Mouse (Mus musculus): ENCODE results near the gene Pkd1.

The Pkd1 gene

DNA sequence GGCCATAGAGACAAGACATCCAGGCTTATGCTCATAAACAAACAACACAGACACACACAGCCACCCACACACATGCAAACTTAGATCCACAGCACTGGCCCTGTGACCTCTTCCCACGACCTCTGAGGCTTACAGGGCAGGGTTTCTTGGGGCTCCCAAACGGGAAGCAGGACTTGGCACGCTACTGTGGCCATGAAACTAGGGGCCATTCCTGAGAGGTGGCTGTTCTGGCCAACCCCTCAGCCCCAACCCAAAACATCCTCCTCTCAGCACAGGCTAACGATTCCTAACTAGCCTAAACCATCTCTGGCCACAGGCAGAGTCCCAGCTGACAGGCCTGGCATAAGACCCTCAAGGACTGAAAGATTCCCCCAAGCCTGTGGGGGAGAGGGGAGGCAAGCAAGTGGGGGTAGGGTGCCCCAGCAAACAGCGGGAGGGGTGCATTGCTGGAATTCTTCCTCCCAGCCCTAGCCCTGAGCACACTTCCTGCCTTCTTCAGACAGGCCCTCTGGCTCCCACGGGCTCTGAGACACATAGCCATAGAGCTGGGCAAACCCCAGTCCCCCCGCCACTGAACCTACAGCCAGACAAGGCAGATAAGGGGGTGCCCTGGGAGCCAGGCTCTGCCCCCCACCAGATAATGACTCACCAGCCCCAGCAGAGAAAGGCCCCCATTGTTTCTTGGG is 94.5 kb downstream of the Pkd1 start:
- peak; percentile 57 to 67 for DNase-seq (ENCODE audit: low spot score in 2 of 2)

DNA sequence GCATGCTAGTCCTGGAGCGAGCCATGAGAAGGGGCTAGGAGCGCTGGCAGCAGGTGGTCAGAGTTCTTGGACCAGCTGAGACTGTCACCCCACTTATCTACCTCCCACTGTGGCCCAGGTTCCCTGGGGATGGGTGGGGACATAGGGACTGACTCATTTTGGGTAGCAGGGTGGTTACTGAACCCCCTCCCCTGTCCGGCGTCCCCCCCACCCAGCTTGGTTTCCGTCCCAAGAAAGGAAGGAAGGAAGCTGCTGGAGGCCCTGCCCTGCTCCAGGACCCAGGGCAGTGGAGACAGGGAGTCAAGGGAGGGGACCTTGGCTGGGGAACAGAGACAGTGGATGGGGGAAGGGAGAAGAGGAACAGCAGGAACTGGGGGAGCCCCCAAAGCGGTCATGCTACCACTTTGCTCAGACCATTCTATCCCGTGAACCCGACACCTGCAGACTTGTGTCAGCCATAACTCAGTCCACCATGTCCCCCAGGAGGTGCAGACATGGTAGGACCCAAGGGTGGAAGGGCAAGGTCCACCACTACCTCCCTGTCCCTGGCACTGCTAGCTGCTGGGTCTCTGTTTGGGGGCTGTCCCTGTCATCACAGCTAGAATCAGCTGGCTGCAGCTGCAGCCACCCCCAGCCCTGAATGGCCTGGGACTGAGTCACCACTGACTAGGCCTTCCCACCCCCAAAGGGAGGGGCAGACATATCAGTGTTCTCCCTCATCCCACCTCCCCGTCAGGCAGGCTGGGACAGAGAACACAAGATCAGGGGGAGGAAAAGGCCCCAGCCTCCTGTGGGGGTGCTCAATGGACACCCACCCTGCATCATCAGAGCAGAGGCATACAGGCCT is 95.5 kb downstream of the Pkd1 start:
- peak; percentile 80 to 89 for DNase-seq (ENCODE audit: low spot score in 2 of 2)

DNA sequence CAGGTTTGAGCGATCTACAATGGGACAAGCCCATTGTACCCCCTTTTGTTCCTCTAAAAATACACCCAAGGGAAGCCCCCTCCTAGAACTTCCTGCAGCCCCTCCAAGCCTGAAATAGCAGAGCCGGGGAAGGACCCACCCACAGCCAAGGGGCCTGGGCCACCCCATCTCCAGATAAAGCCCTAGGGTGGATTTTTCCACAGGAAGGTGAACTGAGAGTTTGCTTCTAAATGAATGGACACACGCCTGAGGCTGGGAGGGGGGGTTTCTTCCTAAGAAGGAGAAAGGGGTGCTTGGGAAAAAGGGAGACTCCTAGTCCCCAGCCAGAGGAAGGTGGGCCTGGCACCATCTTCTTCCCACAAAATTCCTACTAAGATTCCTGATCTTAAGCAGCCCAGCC is 96.3 kb downstream of the Pkd1 start:
- peak; percentile 73 to 88 for DNase-seq (ENCODE audit: low spot score in 2 of 2)
